Mouse (Mus musculus) lung, adult 2 months (tissue): ENCODE measurements around the gene Serhl. TPM values are rescaled to one million over a fixed set of nuclear protein-coding genes. Genes with fewer than 3 reads are reported as not detected.

Experiments used
- DNase-seq: peaks from one replicate; pipeline ENCODE4 v3.0.0; 2022
- H3K4me1 ChIP-seq: fragments of 200-500 bp; 2 replicates; pipeline ENCODE4 v1.6.1; 2011; ENCODE audit warnings: low read length; ENCODE audit not compliant: control insufficient read depth, insufficient read depth
- H3K4me3 ChIP-seq: fragments of 200-500 bp; replicated peaks from 2 replicates; pipeline ENCODE3; 2011; ENCODE audit warnings: low read depth, mild to moderate bottlenecking, control low read depth, low read length; ENCODE audit errors: extremely low read depth
- CTCF ChIP-seq: fragments of 200-500 bp; IDR thresholded peaks from 2 replicates; pipeline ENCODE4 v1.5.1; 2011; ENCODE audit warnings: mild to moderate bottlenecking, low read length, control low read depth; ENCODE audit not compliant: insufficient read depth
- POLR2A ChIP-seq: fragments of 200-500 bp; IDR thresholded peaks from 2 replicates; pipeline ENCODE4 v1.6.1; 2011; ENCODE audit warnings: low read depth, mild to moderate bottlenecking, control low read depth, low read length, borderline replicate concordance; ENCODE audit errors: extremely low read depth
- WGBS: fragments of 180-500 bp; shearing (Covaris S2); methylation state at CpG from one replicate; pipeline ENCODE4 v1.1.7; 2018; 5-methylcytosine and 5-hydroxymethylcytosine counted together
- polyA plus RNA-seq: library from polyadenylated mRNA; depleted of rRNA; stranded (reverse); fragments of >200 nt; gene quantifications from 2 replicates; pipeline ENCODE4 v1.2.3, GENCODE M21; 2012

The Serhl gene
- polyA plus RNA-seq, 1 experiment = 38.6 TPM

DNA sequence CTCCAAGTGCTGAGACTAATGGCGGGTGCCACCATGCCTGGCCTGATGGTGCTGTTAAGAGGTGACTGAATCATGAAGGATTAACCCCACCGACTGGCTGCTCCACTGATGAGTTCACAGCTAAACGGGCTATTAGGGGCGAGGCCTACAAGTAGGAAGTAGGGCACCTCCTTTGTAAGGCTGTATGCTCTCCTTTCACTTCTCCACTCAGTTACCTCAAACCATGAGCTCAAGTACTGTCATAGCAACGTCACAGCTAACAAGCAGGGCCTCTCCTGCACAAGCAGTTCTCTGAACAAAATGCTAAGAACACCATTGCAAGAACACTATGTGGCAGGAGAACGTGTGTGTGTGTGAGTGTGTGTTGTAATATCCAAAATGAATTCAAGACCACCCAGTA, 56.2 kb downstream of the Serhl start:
- WGBS = 65% methylated on average over 6 of the region's 6 CpGs
- Histone ChIP-seq H3K4me1 (peaks cover 18% of the 10 kb centered on the region), H3K4me3 (no peak overlapping the region)
- no peak for TF ChIP-seq CTCF
- no peak for TF ChIP-seq POLR2A
- no peak for DNase-seq

DNA sequence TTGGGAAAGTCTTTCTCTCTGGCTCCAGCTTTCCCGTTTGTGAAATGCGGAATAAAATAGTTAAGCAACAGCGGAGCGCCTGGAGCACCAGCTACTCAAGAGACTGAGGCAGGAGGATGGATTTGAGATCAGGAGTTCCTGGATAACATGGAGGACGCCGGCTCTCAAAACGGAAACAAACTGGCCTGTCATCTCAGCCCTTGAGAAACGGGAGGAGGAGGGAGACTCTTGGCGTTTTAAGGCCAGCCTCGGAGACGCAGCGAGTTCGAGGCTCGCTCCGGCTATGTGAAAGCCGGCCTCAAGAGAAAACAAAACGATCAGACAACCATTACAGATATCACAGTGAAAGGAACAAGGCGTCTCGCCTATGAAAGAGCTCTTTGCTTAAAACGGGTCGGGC, 59.1 kb downstream of the Serhl start:
- peak overlapping the region; percentile 96 for H3K4me3 ChIP-seq
- TF ChIP-seq POLR2A (no peak), CTCF (no peak)
- WGBS = under 1% methylated on average over 21 of the region's 21 CpGs
- H3K4me1 ChIP-seq = peaks cover 14% of the 10 kb centered on the region
- DNase-seq = no peak

DNA sequence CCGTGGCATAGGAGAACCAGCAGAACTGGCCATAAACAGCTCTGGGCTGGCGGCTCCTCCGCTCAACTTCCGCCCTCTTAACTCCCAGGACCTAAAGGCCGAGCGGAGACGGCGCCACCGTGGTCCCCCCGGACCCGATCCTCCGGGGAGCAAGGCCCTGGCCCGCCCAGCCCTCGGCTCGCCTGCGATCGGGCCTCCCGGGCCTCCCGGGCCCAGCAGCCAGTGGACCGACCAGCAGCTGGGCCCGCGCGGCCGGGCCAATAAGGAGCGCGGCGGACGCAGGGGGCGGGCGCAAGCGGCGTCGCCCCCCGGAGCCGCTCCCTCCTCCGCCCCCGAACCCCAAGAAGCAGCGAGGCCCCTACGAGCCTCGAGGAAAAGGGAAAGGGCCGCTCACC, 59.5 kb downstream of the Serhl start:
- under 1% methylated on average over 30 of the region's 41 CpGs for WGBS
- DNase-seq = no peak

GRCm38 (mm10) chr15:83149196-83150072, 60.1 kb downstream of the Serhl start, which contains the start of gene Poldip3:
Poldip3 (minus strand) TSS chr15:83149384.
- peaks cover 14% of the 10 kb centered on the region for H3K4me1 ChIP-seq
- peak within 1 kb of the TSS; percentile 96 for H3K4me3 ChIP-seq
- WGBS = under 1% methylated on average over 56 of the region's 56 CpGs
- TF ChIP-seq POLR2A = peak; percentile 93
- no peak for TF ChIP-seq CTCF
- peak; percentile 98 for DNase-seq

More for the DNA sequence above, 59.5 kb downstream of the Serhl start:
- Histone ChIP-seq H3K4me3 (peak overlapping the region; percentile 96), H3K4me1 (peaks cover 14% of the 10 kb centered on the region)
- TF ChIP-seq CTCF (no peak), POLR2A (no peak)

DNA sequence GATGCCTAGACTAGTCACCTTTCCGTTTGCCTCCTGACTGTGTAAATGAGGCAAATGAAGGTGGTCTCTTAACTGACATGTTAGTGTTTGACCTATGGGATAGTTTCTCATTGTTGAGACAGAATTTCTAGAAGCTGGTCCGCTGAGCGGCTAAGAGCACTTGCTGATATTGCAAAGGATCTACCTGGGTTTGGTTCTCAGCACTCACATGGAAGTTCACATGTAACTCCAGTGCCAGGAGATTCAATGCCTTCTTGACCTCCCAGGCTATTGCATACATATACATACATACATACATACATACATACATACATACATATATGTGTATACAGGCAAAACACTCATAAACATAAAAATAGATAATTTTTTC, 60.8 kb downstream of the Serhl start:
- DNase-seq = no peak
- Histone ChIP-seq H3K4me1 (peaks cover 14% of the 10 kb centered on the region), H3K4me3 (peak overlapping the region; percentile 57)
- WGBS = 21% methylated on average over 3 of the region's 3 CpGs
- TF ChIP-seq POLR2A (no peak), CTCF (no peak)

DNA sequence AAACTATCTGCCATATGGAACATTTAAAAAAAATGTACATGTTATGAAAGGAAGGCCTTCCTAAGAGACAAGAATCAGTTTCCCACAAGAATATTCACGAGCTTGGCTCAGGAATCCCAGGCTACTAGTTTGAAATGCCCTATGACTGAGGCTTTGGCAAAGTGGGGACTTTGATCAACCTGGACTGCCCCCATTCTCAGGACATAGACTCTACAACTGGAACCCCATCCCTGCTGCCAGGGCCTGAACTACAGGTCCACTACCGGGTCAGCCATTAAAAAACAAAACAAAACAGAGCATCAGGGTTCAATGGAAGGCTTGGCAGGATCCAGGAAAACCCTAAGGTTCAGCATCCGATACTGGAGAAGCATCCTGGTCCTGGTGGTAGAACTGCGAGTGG, 61.4 kb downstream of the Serhl start:
- no peak for DNase-seq
- no peak for TF ChIP-seq CTCF
- no peak for TF ChIP-seq POLR2A
- H3K4me1 ChIP-seq = peaks cover 10% of the 10 kb centered on the region
- H3K4me3 ChIP-seq = no peak overlapping the region
- WGBS = 75% methylated on average over 4 of the region's 4 CpGs

DNA sequence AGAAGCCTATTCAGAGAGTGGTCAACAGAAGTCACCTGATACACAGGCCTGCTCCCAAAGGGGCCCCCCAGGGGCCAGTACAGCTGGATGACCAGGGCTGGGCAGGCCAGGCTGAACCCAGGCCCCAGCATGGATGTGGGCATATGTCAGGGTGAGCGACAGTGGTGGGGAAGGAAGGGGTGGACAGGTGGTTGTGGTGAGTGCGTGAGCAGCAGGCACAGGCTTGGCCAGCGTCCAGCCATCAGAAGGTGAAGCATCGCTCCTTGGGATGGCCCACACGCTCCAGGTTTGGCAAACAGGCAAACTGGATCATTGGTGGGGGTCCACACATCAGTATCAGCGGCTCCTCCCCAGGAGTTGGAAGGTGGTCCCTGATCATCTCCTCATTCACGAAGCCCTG, 65.0 kb downstream of the Serhl start:
- Histone ChIP-seq H3K4me1 (peaks cover 4% of the 10 kb centered on the region; the same call in 1 of the 2 replicates), H3K4me3 (no peak overlapping the region)
- no peak for DNase-seq
- 92% methylated on average over 7 of the region's 7 CpGs for WGBS
- no peak for TF ChIP-seq CTCF
- 0 out of 2 replicates have a peak, but pooled peaks have one; percentile 9 for TF ChIP-seq POLR2A

DNA sequence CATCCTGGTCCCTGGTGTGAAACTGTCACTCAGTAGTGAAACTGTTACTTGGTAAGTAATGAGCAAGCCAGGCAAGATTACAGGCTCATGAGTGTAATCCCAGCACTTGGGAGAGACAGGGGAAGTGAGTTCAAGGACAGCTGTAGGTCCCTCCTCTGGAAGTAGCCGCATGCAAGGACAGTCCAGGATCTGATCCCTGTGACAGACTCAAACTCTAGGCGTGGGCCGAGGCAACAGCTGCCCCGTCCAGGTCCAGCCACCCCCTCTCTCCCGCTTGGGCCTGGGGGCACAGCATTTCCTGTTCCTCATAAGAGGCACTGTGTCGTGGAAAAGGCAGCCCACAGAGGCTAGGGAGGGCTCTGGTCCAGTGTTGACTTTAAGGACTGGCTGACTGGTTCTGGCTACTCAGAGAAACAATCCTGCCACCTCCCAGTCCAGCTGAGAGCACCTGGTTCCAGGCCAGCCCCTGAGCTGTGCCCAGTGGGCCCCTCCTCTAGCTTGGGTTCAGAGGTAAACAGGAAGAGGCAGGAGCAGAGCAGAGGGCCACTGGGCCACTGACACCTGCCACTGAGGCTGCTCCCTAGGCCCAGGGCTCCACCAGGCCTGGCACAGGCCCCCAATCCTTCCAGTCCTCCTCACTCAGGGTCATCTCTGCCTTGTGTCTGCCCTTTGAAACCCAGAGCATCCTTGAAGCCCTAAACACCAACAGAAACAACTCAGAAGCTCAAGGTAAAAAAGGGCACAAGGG, 66.5 kb downstream of the Serhl start:
- 54% methylated on average over 6 of the region's 6 CpGs for WGBS
- no peaks in the 10 kb centered on the region for H3K4me1 ChIP-seq
- TF ChIP-seq CTCF (no peak), POLR2A (no peak)
- DNase-seq = no peak
- H3K4me3 ChIP-seq = no peak overlapping the region

GRCm38 (mm10) chr15:83156929-83157666, 67.8 kb downstream of the Serhl start:
- TF ChIP-seq POLR2A (peak; percentile 19; the same call in 1 of the 2 replicates), CTCF (peak; percentile 86)
- peak; percentile 75 for DNase-seq
- WGBS = 64% methylated on average over 11 of the region's 11 CpGs

More at GRCm38 (mm10) chr15:83156929-83157666, 67.8 kb downstream of the Serhl start:
- no peaks in the 10 kb centered on the region for H3K4me1 ChIP-seq
- H3K4me3 ChIP-seq = no peak overlapping the region
